12 mouse cellular contexts compared by ENCODE assay signal in the genomic region with DNA sequence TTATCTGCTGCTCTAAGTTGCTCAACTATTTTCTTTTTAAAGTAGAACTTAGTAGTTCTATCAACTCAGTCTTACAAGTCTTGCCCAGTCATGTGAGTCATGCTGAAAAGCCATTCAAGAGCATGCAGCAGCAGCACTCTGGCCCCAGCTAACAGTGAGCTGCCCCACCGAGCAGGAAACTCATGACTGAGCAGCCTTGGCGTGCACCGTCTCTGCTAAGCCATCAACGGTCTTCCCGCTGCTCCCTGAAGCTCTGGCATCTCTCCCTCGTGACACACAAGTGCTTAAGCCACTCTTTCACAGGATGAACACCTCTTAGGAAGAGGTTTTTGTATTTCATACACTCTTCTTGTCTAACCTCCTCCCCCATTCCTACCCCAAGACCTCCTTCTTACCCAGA. TPM values are rescaled to one million over a fixed set of nuclear protein-coding genes. Genes with fewer than 3 reads are reported as not detected.
DNase-seq lines count a peak whose midpoint lies in the region; ATAC-seq and TF ChIP-seq lines count a peak whose summit lies in the region.
"Had no signal": no experiment of that assay in that cellular context is flagged by ENCODE, and none has a peak within 500 bp of the region (broad histone marks: within the 10 kb centered on the region; RNA-seq: fewer than 3 reads in every experiment).

No protein-coding gene starts in this region.

- no peaks in the 10 kb centered on the region for H3K4me1 ChIP-seq in midbrain, embryonic 15.5 days

- peak; percentile 50 to 64 for DNase-seq in adrenal gland, adult (ENCODE audit: inconsistent age in 2 of 2, low spot score in 1 of 2)
- no peak for DNase-seq in adrenal gland, adult 18-20 months (ENCODE audit: low spot score in 2 of 2)
- peak; percentile 44 for DNase-seq in urinary bladder, postnatal 14 days (ENCODE audit: low spot score)
- no peak for DNase-seq in urinary bladder, adult 2 months (ENCODE audit: low spot score)
- DNase-seq in kidney, adult 9 months, result peak; percentile 36
- DNase-seq in right cerebral cortex, postnatal 14 days, result no peak
- DNase-seq in layer of hippocampus, adult 2 months (ENCODE audit: low spot score in 2 of 2), result no peak
- DNase-seq: liver, embryonic 13.5 days; midbrain, embryonic 14.5 days had no signal

- no peaks in the 10 kb centered on the region for H3K27me3 ChIP-seq in midbrain, embryonic 15.5 days (replicated peaks)
- H3K27me3 ChIP-seq: embryonic facial prominence, embryonic 13.5 days; liver, embryonic 13.5 days had no signal

- no peaks in the 10 kb centered on the region; the same call in 1 of the 2 replicates for H3K36me3 ChIP-seq in midbrain, embryonic 15.5 days (replicated peaks)

- no peaks in the 10 kb centered on the region for H3K9me3 ChIP-seq in midbrain, embryonic 15.5 days
- H3K9me3 ChIP-seq: embryonic facial prominence, embryonic 13.5 days; liver, embryonic 13.5 days had no signal

- no peak overlapping the region for H3K27ac ChIP-seq in midbrain, embryonic 15.5 days
- H3K27ac ChIP-seq in layer of hippocampus, adult 2 months, result no peak overlapping the region
- H3K27ac ChIP-seq: embryonic facial prominence, embryonic 13.5 days; liver, embryonic 13.5 days had no signal

- no peak for TF ChIP-seq CTCF in layer of hippocampus, adult 2 months (conservative IDR thresholded peaks at IDR 0.05)

- WGBS in midbrain, embryonic 15.5 days, result 50% methylated on average over 6 of the region's 6 CpGs

- H3K9ac ChIP-seq in midbrain, embryonic 15.5 days, result no peak overlapping the region
- H3K9ac ChIP-seq: embryonic facial prominence, embryonic 13.5 days; liver, embryonic 13.5 days had no signal

- no peak overlapping the region for H3K4me2 ChIP-seq in midbrain, embryonic 15.5 days
- H3K4me2 ChIP-seq: embryonic facial prominence, embryonic 13.5 days; liver, embryonic 13.5 days had no signal

- no peak overlapping the region for H3K4me3 ChIP-seq in midbrain, embryonic 15.5 days
- H3K4me3 ChIP-seq in layer of hippocampus, adult 2 months, result no peak overlapping the region
- H3K4me3 ChIP-seq: embryonic facial prominence, embryonic 13.5 days; liver, embryonic 13.5 days had no signal

- no peak for ATAC-seq in midbrain, embryonic 15.5 days (replicated peaks)

RNA-seq across cellular contexts. Expression of a gene that starts 10.1 kb away (rescaled TPM):
- total RNA-seq in adrenal gland, adult 18-20 months (2021), result 10 to 100 TPM; 35.7 to 46.8 TPM
- 16.4 and 17.0 TPM in 2 replicates for polyA plus RNA-seq in urinary bladder, adult 2 months (2012; rRNA removed)
- 10.4 and 12.5 TPM in 2 replicates for polyA plus RNA-seq in midbrain, embryonic 15.5 days (2015; fragmentation: Nextera tagmentation; extraction: Ambion mirVana)
- 10 to 100 TPM; 33.7 to 37.2 TPM for total RNA-seq in layer of hippocampus, adult 2 months (2021)

RNA-seq across cellular contexts. Expression of a gene that starts 53.1 kb away (rescaled TPM):
- 1 to 10 TPM in 1 of 2 experiments, under 1 TPM in 1; 0.51 to 1.2 TPM for total RNA-seq in adrenal gland, adult 18-20 months (2021)
- polyA plus RNA-seq in urinary bladder, adult 2 months (2012; rRNA removed), result 0.03 and 0.04 TPM in 2 replicates
- polyA plus RNA-seq in midbrain, embryonic 15.5 days (2015; fragmentation: Nextera tagmentation; extraction: Ambion mirVana), result 19.5 and 21.8 TPM in 2 replicates
- total RNA-seq in layer of hippocampus, adult 2 months (2021), result 100 to 1,000 TPM; 222 to 227 TPM
- polyA plus RNA-seq: gonadal fat pad, adult 2 months had no signal

Comparison
In these comparisons a context has a peak if more than half of its experiments do, and no peak if none do; other contexts are left out.
1. DNase-seq: peak in adrenal gland, adult (2 of 2), urinary bladder, postnatal 14 days (single experiment) and kidney, adult 9 months (single experiment); none in adrenal gland, adult 18-20 months (0 of 2), urinary bladder, adult 2 months (single experiment), right cerebral cortex, postnatal 14 days (single experiment) and layer of hippocampus, adult 2 months (0 of 2).
2. RNA of a gene that starts 53.1 kb away (total RNA-seq): 222 to 227 TPM in layer of hippocampus, adult 2 months; 0.51 to 1.2 TPM in adrenal gland, adult 18-20 months; every median in the first group is over 100 times any median in the second.